ENCODE assay signal across 34 mouse cellular contexts in genomic region chr17:25464091-25464490, GRCm38 (mm10). TPM values are rescaled to one million over a fixed set of nuclear protein-coding genes. Genes with fewer than 3 reads are reported as not detected.
DNase-seq lines count a peak whose midpoint lies in the region; ATAC-seq lines count a peak whose summit lies in the region.
"Had no signal": no experiment of that assay in that cellular context is flagged by ENCODE, and none has a peak within 500 bp of the region (broad histone marks: within the 10 kb centered on the region; RNA-seq: fewer than 3 reads in every experiment).

No protein-coding gene starts in this region.

- no peak overlapping the region for H3K4me3 ChIP-seq in heart, embryonic 12.5 days
- H3K4me3 ChIP-seq in heart, embryonic 15.5 days: no peak overlapping the region
- H3K4me3 ChIP-seq in neural tube, embryonic 13.5 days: no peak overlapping the region
- H3K4me3 ChIP-seq in neural tube, embryonic 15.5 days (replicated peaks): no peak overlapping the region
- H3K4me3 ChIP-seq: forebrain, embryonic 10.5 days; forebrain, embryonic 13.5 days had no signal

- no peak for ATAC-seq in heart, embryonic 12.5 days (ENCODE audit: insufficient number of reproducible peaks, low FRiP score)
- no peak for ATAC-seq in heart, embryonic 15.5 days (replicated peaks; ENCODE audit: insufficient number of reproducible peaks, insufficient read depth, low FRiP score, low read depth)
- ATAC-seq in neural tube, embryonic 13.5 days (ENCODE audit: low read depth): no peak
- no peak for ATAC-seq in neural tube, embryonic 15.5 days (ENCODE audit: low FRiP score)
- ATAC-seq: forebrain, embryonic 13.5 days; forebrain, embryonic 16.5 days; hindbrain, postnatal 0 days; inflammation-experienced regulatory T-cells, adult 6 months; intestine, embryonic 16.5 days; Patski had no signal

- H3K4me2 ChIP-seq in heart, embryonic 12.5 days: peak overlapping the region; percentile 31; the same call in 1 of the 2 replicates
- no peak overlapping the region for H3K4me2 ChIP-seq in heart, embryonic 15.5 days
- H3K4me2 ChIP-seq in neural tube, embryonic 13.5 days: no peak overlapping the region
- H3K4me2 ChIP-seq in neural tube, embryonic 15.5 days: no peak overlapping the region
- H3K4me2 ChIP-seq: forebrain, embryonic 13.5 days; hindbrain, embryonic 14.5 days had no signal

- H3K4me1 ChIP-seq in heart, embryonic 12.5 days (replicated peaks): peaks cover 73% of the 10 kb centered on the region
- H3K4me1 ChIP-seq in heart, embryonic 15.5 days (replicated peaks): peaks cover 51% of the 10 kb centered on the region
- H3K4me1 ChIP-seq in neural tube, embryonic 13.5 days (replicated peaks): peaks cover 15% of the 10 kb centered on the region
- H3K4me1 ChIP-seq in neural tube, embryonic 15.5 days: peaks cover 8% of the 10 kb centered on the region

- 29% methylated on average over 4 of the region's 4 CpGs for WGBS in heart, embryonic 12.5 days
- WGBS in heart, embryonic 15.5 days: 56% methylated on average over 4 of the region's 4 CpGs
- WGBS in neural tube, embryonic 13.5 days: 76% methylated on average over 4 of the region's 4 CpGs
- WGBS in neural tube, embryonic 15.5 days: 86% methylated on average over 4 of the region's 4 CpGs

- intact Hi-C loops in heart, postnatal 25 days (cut with DNase I): no loop called here
- intact Hi-C loops in heart, postnatal 14 days (cut with DNase I): no loop called here

- H3K27ac ChIP-seq in heart, embryonic 12.5 days (ENCODE audit: poor library complexity, severe bottlenecking): peak overlapping the region; percentile 99
- peak overlapping the region; percentile 96 for H3K27ac ChIP-seq in heart, embryonic 15.5 days
- H3K27ac ChIP-seq in neural tube, embryonic 13.5 days (replicated peaks): 0 out of 2 replicates have a peak overlapping the region, but pooled peaks have one; percentile 11
- H3K27ac ChIP-seq in neural tube, embryonic 15.5 days (replicated peaks): no peak overlapping the region
- H3K27ac ChIP-seq: forebrain, embryonic 13.5 days; hindbrain, embryonic 14.5 days; hindbrain, postnatal 0 days had no signal

- peak; percentile 90 for DNase-seq in heart, adult 11 months
- DNase-seq in heart, postnatal 25 days (ENCODE audit: low spot score): no peak
- no peak for DNase-seq in heart, postnatal 14 days
- DNase-seq in heart, adult 18-20 months: no peak
- DNase-seq: B cell, adult 2 months; cerebellum, adult 11 months; cerebellum, adult 2 months; cerebellum, adult 9-11 months; gastrocnemius, postnatal 10 days; gastrocnemius, postnatal 36 days; kidney, adult 18-20 months; kidney, adult 9 months had no signal

- H3K9me3 ChIP-seq in heart, embryonic 12.5 days (replicated peaks): no peaks in the 10 kb centered on the region
- no peaks in the 10 kb centered on the region for H3K9me3 ChIP-seq in heart, embryonic 15.5 days (replicated peaks)
- no peaks in the 10 kb centered on the region for H3K9me3 ChIP-seq in neural tube, embryonic 13.5 days
- H3K9me3 ChIP-seq in neural tube, embryonic 15.5 days (replicated peaks): no peaks in the 10 kb centered on the region
- H3K9me3 ChIP-seq: forebrain, embryonic 13.5 days; G1E had no signal

- H3K9ac ChIP-seq in heart, embryonic 12.5 days: peak overlapping the region; percentile 20; the same call in 1 of the 2 replicates
- no peak overlapping the region for H3K9ac ChIP-seq in heart, embryonic 15.5 days
- no peak overlapping the region for H3K9ac ChIP-seq in neural tube, embryonic 13.5 days
- H3K9ac ChIP-seq in neural tube, embryonic 15.5 days (replicated peaks): no peak overlapping the region
- H3K9ac ChIP-seq: forebrain, embryonic 13.5 days; hindbrain, embryonic 14.5 days had no signal

- H3K27me3 ChIP-seq in heart, embryonic 12.5 days (replicated peaks): no peaks in the 10 kb centered on the region
- H3K27me3 ChIP-seq in heart, embryonic 15.5 days: no peaks in the 10 kb centered on the region
- peaks cover 3% of the 10 kb centered on the region for H3K27me3 ChIP-seq in neural tube, embryonic 13.5 days
- no peaks in the 10 kb centered on the region; the same call in 1 of the 2 replicates for H3K27me3 ChIP-seq in neural tube, embryonic 15.5 days (replicated peaks)

- no peaks in the 10 kb centered on the region for H3K36me3 ChIP-seq in heart, embryonic 12.5 days
- H3K36me3 ChIP-seq in heart, embryonic 15.5 days: no peaks in the 10 kb centered on the region
- H3K36me3 ChIP-seq in neural tube, embryonic 13.5 days: no peaks in the 10 kb centered on the region
- no peaks in the 10 kb centered on the region for H3K36me3 ChIP-seq in neural tube, embryonic 15.5 days
- H3K36me3 ChIP-seq: forebrain, embryonic 10.5 days; G1E had no signal

RNA-seq across cellular contexts. Expression of gene Tekt4, which starts 9.7 kb away (rescaled TPM):
- total RNA-seq in heart, postnatal 25 days (2021): not detected
- 0.45 and 0.54 TPM in 2 replicates for polyA plus RNA-seq in heart, embryonic 12.5 days (2016; fragmentation: Nextera tagmentation; extraction: Ambion mirVana)
- under 1 TPM in 1 of 2 experiments, not detected in 1; 0.50 TPM for total RNA-seq in heart, postnatal 14 days (2021)
- polyA plus RNA-seq in heart, embryonic 15.5 days (2015; fragmentation: Nextera tagmentation; extraction: Ambion mirVana): 0.41 and 0.45 TPM in 2 replicates
- total RNA-seq in heart, adult 18-20 months (2021): under 1 TPM in 1 of 2 experiments, not detected in 1; 0.67 TPM
- 0.57 and 0.87 TPM in 2 replicates for polyA plus RNA-seq in neural tube, embryonic 13.5 days (2015; fragmentation: Nextera tagmentation; extraction: Ambion mirVana)
- polyA plus RNA-seq in neural tube, embryonic 15.5 days (2015; fragmentation: Nextera tagmentation; extraction: Ambion mirVana): 0.67 and 0.84 TPM in 2 replicates
- total RNA-seq: adrenal gland, adult 18-20 months; adrenal gland, postnatal 14 days; adrenal gland, postnatal 4 days; CH12.LX; G1E; gastrocnemius, adult 18-20 months; gastrocnemius, postnatal 10 days; gastrocnemius, postnatal 36 days; granulocyte monocyte progenitor cell, adult 5-6 weeks had no signal
- polyA plus RNA-seq: embryonic facial prominence, embryonic 11.5 days; forebrain, embryonic 10.5 days; G1E; inflammation-experienced regulatory T-cells, adult 6 months; intestine, embryonic 16.5 days; kidney, embryonic 16.5 days; Patski had no signal

RNA-seq across cellular contexts. Expression of gene Cacna1h, which starts 30.5 kb away (rescaled TPM):
- 1 to 10 TPM; 6.9 to 7.3 TPM for total RNA-seq in heart, postnatal 25 days (2021)
- 13.5 and 16.3 TPM in 2 replicates for polyA plus RNA-seq in heart, embryonic 12.5 days (2016; fragmentation: Nextera tagmentation; extraction: Ambion mirVana)
- total RNA-seq in heart, postnatal 14 days (2021): 1 to 10 TPM; 4.9 to 8.1 TPM
- 5.5 and 6.5 TPM in 2 replicates for polyA plus RNA-seq in heart, embryonic 15.5 days (2015; fragmentation: Nextera tagmentation; extraction: Ambion mirVana)
- total RNA-seq in heart, adult 18-20 months (2021): 1 to 10 TPM; 6.1 to 6.7 TPM
- polyA plus RNA-seq in neural tube, embryonic 13.5 days (2015; fragmentation: Nextera tagmentation; extraction: Ambion mirVana): 12.0 and 12.6 TPM in 2 replicates
- 10.1 and 10.9 TPM in 2 replicates for polyA plus RNA-seq in neural tube, embryonic 15.5 days (2015; fragmentation: Nextera tagmentation; extraction: Ambion mirVana)
- total RNA-seq: granulocyte monocyte progenitor cell, adult 5-6 weeks had no signal
- polyA plus RNA-seq: G1E; inflammation-experienced regulatory T-cells, adult 6 months had no signal

RNA-seq across cellular contexts. Expression of gene Sstr5, which starts 33.0 kb away (rescaled TPM):
- not detected for total RNA-seq in heart, postnatal 25 days (2021)
- polyA plus RNA-seq in heart, embryonic 12.5 days (2016; fragmentation: Nextera tagmentation; extraction: Ambion mirVana): 0.63 and 0.67 TPM in 2 replicates
- total RNA-seq in heart, postnatal 14 days (2021): not detected
- polyA plus RNA-seq in heart, embryonic 15.5 days (2015; fragmentation: Nextera tagmentation; extraction: Ambion mirVana): 0.06 and 0.20 TPM in 2 replicates
- not detected for total RNA-seq in heart, adult 18-20 months (2021)
- polyA plus RNA-seq in neural tube, embryonic 13.5 days (2015; fragmentation: Nextera tagmentation; extraction: Ambion mirVana): 0.39 and 0.42 TPM in 2 replicates
- 0.64 and 0.93 TPM in 2 replicates for polyA plus RNA-seq in neural tube, embryonic 15.5 days (2015; fragmentation: Nextera tagmentation; extraction: Ambion mirVana)
- total RNA-seq: adrenal gland, postnatal 14 days; gastrocnemius, adult 18-20 months; gastrocnemius, postnatal 10 days; gastrocnemius, postnatal 36 days; granulocyte monocyte progenitor cell, adult 5-6 weeks had no signal
- polyA plus RNA-seq: embryonic facial prominence, embryonic 14.5 days; forebrain, embryonic 10.5 days; G1E; inflammation-experienced regulatory T-cells, adult 6 months; kidney, embryonic 16.5 days; Patski had no signal
